Mouse (Mus musculus): ENCODE data around the gene Foxc2. TPM values are rescaled to one million over a fixed set of nuclear protein-coding genes. Genes with fewer than 3 reads are reported as not detected.

Foxc2 gene
- 0.79 and 0.90 TPM in 2 replicates for polyA plus RNA-seq (2015; fragmentation: Nextera tagmentation; extraction: Ambion mirVana)

GRCm38 (mm10) chr8:121115948-121116347, at the start of gene Foxc2:
Gene Foxc2 (plus strand): TSS chr8:121116171.
- Histone ChIP-seq H3K27ac (no peak within 1 kb of the TSS), H3K4me2 (peak within 1 kb of the TSS; percentile 69), H3K9ac (peak within 1 kb of the TSS; percentile 16; the same call in 1 of the 2 replicates), H3K36me3 (ENCODE audit: poor library complexity, severe bottlenecking) (no peaks in the 10 kb centered on the region), H3K4me3 (peak within 1 kb of the TSS; percentile 41), H3K9me3 (replicated peaks) (no peaks in the 10 kb centered on the region), H3K4me1 (peaks cover 15% of the 10 kb centered on the region), H3K27me3 (peaks cover 92% of the 10 kb centered on the region)
- WGBS: 0% methylated on average over 25 of the region's 25 CpGs
- ATAC-seq: peak; percentile 62; the same call in 1 of the 2 replicates

- Histone ChIP-seq H3K9me3 (replicated peaks) (no peaks in the 10 kb centered on the region), H3K4me1 (peaks cover 4% of the 10 kb centered on the region; the same call in 1 of the 2 replicates), H3K27me3 (peaks cover 88% of the 10 kb centered on the region), H3K9ac (no peak overlapping the region), H3K36me3 (ENCODE audit: poor library complexity, severe bottlenecking) (no peaks in the 10 kb centered on the region), H3K4me2 (no peak overlapping the region), H3K4me3 (no peak overlapping the region), H3K27ac (no peak overlapping the region)
- no peak for ATAC-seq
- 1% methylated on average over 12 of the region's 12 CpGs for WGBS
Observed at GRCm38 (mm10) chr8:121071454-121071853, 44.5 kb upstream of the Foxc2 start.

GRCm38 (mm10) chr8:121072406-121073130, 43.4 kb upstream of the Foxc2 start:
- 9% methylated on average over 11 of the region's 11 CpGs for WGBS
- Histone ChIP-seq H3K27ac (no peak overlapping the region), H3K4me2 (no peak overlapping the region), H3K9ac (no peak overlapping the region), H3K4me3 (no peak overlapping the region), H3K4me1 (peaks cover 4% of the 10 kb centered on the region; the same call in 1 of the 2 replicates), H3K36me3 (ENCODE audit: poor library complexity, severe bottlenecking) (no peaks in the 10 kb centered on the region), H3K27me3 (peaks cover 97% of the 10 kb centered on the region), H3K9me3 (replicated peaks) (no peaks in the 10 kb centered on the region)
- no peak for ATAC-seq

- H3K9ac ChIP-seq: no peak overlapping the region
- 1% methylated on average over 45 of the region's 48 CpGs for WGBS
- no peak for ATAC-seq
- no peaks in the 10 kb centered on the region for H3K9me3 ChIP-seq (replicated peaks)
- H3K27me3 ChIP-seq: peaks cover 100% of the 10 kb centered on the region
- no peaks in the 10 kb centered on the region for H3K36me3 ChIP-seq (ENCODE audit: poor library complexity, severe bottlenecking)
- H3K4me1 ChIP-seq: peaks cover 4% of the 10 kb centered on the region; the same call in 1 of the 2 replicates
- H3K4me2 ChIP-seq: 0 out of 2 replicates have a peak overlapping the region, but pooled peaks have one; percentile 12
- H3K27ac ChIP-seq: no peak overlapping the region
- no peak overlapping the region for H3K4me3 ChIP-seq
Observed at GRCm38 (mm10) chr8:121073174-121074107, 42.5 kb upstream of the Foxc2 start.

- H3K4me2 ChIP-seq: no peak overlapping the region
- no peak overlapping the region for H3K4me3 ChIP-seq
- no peak overlapping the region for H3K27ac ChIP-seq
- H3K9ac ChIP-seq: no peak overlapping the region
- no peaks in the 10 kb centered on the region for H3K9me3 ChIP-seq (replicated peaks)
- H3K27me3 ChIP-seq: peaks cover 100% of the 10 kb centered on the region
- WGBS: under 1% methylated on average over 15 of the region's 15 CpGs
- H3K4me1 ChIP-seq: peaks cover 4% of the 10 kb centered on the region; the same call in 1 of the 2 replicates
- no peaks in the 10 kb centered on the region for H3K36me3 ChIP-seq (ENCODE audit: poor library complexity, severe bottlenecking)
- ATAC-seq: no peak
Observed at GRCm38 (mm10) chr8:121074108-121074847, 41.7 kb upstream of the Foxc2 start.

GRCm38 (mm10) chr8:121074848-121075145, 41.2 kb upstream of the Foxc2 start:
- WGBS: under 1% methylated on average over 10 of the region's 10 CpGs
- ATAC-seq: no peak

GRCm38 (mm10) chr8:121075936-121076335, 40.0 kb upstream of the Foxc2 start:
- WGBS: under 1% methylated on average over 13 of the region's 13 CpGs
- H3K27ac ChIP-seq: no peak overlapping the region
- no peaks in the 10 kb centered on the region for H3K9me3 ChIP-seq (replicated peaks)
- peaks cover 4% of the 10 kb centered on the region; the same call in 1 of the 2 replicates for H3K4me1 ChIP-seq
- H3K27me3 ChIP-seq: peaks cover 100% of the 10 kb centered on the region
- H3K9ac ChIP-seq: no peak overlapping the region
- no peak overlapping the region for H3K4me3 ChIP-seq
- no peak for ATAC-seq
- no peaks in the 10 kb centered on the region for H3K36me3 ChIP-seq (ENCODE audit: poor library complexity, severe bottlenecking)
- no peak overlapping the region for H3K4me2 ChIP-seq

More at GRCm38 (mm10) chr8:121074848-121075145, 41.2 kb upstream of the Foxc2 start:
- Histone ChIP-seq H3K9me3 (replicated peaks) (no peaks in the 10 kb centered on the region), H3K4me3 (no peak overlapping the region), H3K27ac (no peak overlapping the region), H3K27me3 (peaks cover 100% of the 10 kb centered on the region), H3K9ac (no peak overlapping the region), H3K36me3 (ENCODE audit: poor library complexity, severe bottlenecking) (no peaks in the 10 kb centered on the region), H3K4me1 (peaks cover 4% of the 10 kb centered on the region; the same call in 1 of the 2 replicates), H3K4me2 (no peak overlapping the region)

- Histone ChIP-seq H3K4me2 (no peak overlapping the region), H3K9me3 (replicated peaks) (no peaks in the 10 kb centered on the region), H3K4me1 (peaks cover 4% of the 10 kb centered on the region; the same call in 1 of the 2 replicates), H3K36me3 (ENCODE audit: poor library complexity, severe bottlenecking) (no peaks in the 10 kb centered on the region), H3K27me3 (peaks cover 100% of the 10 kb centered on the region), H3K27ac (no peak overlapping the region), H3K4me3 (no peak overlapping the region), H3K9ac (no peak overlapping the region)
- ATAC-seq: no peak
- 3% methylated on average over 7 of the region's 7 CpGs for WGBS
Observed at GRCm38 (mm10) chr8:121076555-121076954, 39.4 kb upstream of the Foxc2 start.

GRCm38 (mm10) chr8:121078721-121079120, 37.2 kb upstream of the Foxc2 start:
- no peak overlapping the region for H3K4me2 ChIP-seq
- under 1% methylated on average over 14 of the region's 14 CpGs for WGBS
- peaks cover 100% of the 10 kb centered on the region for H3K27me3 ChIP-seq
- no peak overlapping the region for H3K27ac ChIP-seq
- no peaks in the 10 kb centered on the region for H3K36me3 ChIP-seq (ENCODE audit: poor library complexity, severe bottlenecking)
- no peak overlapping the region for H3K9ac ChIP-seq
- no peak for ATAC-seq
- H3K4me1 ChIP-seq: peaks cover 13% of the 10 kb centered on the region
- no peaks in the 10 kb centered on the region for H3K9me3 ChIP-seq (replicated peaks)
- no peak overlapping the region for H3K4me3 ChIP-seq

GRCm38 (mm10) chr8:121079201-121079600, 36.8 kb upstream of the Foxc2 start:
- Histone ChIP-seq H3K4me1 (peaks cover 17% of the 10 kb centered on the region), H3K9me3 (replicated peaks) (no peaks in the 10 kb centered on the region), H3K27ac (no peak overlapping the region), H3K9ac (no peak overlapping the region), H3K36me3 (ENCODE audit: poor library complexity, severe bottlenecking) (no peaks in the 10 kb centered on the region), H3K4me2 (no peak overlapping the region), H3K27me3 (peaks cover 100% of the 10 kb centered on the region), H3K4me3 (no peak overlapping the region)
- ATAC-seq: no peak
- 2% methylated on average over 7 of the region's 7 CpGs for WGBS

- Histone ChIP-seq H3K9me3 (replicated peaks) (no peaks in the 10 kb centered on the region), H3K4me3 (no peak overlapping the region), H3K27ac (no peak overlapping the region), H3K27me3 (peaks cover 100% of the 10 kb centered on the region), H3K36me3 (ENCODE audit: poor library complexity, severe bottlenecking) (no peaks in the 10 kb centered on the region), H3K9ac (no peak overlapping the region), H3K4me2 (no peak overlapping the region), H3K4me1 (peaks cover 25% of the 10 kb centered on the region)
- ATAC-seq: no peak
- WGBS: 1% methylated on average over 12 of the region's 12 CpGs
Observed at GRCm38 (mm10) chr8:121079944-121080343, 36.0 kb upstream of the Foxc2 start.

All from forebrain, embryonic 13.5 days (tissue).